Mouse (Mus musculus) liver, postnatal 0 days (tissue): ENCODE measurements at regions not wholly inside any gene's neighbourhood (a gene's known extent, or its start where the extent isn't known, plus 50 kb on each side); places are given as distances from the start of the nearest gene placed in this dataset.

Source experiments
- ATAC-seq: fragments of 200-750 bp; cut with Nextera tagmentation; 2 replicates; pipeline ENCODE4 v1.8.0; 2017; ENCODE audit warnings: mild to moderate bottlenecking, moderate library complexity
- DNase-seq: peaks from one replicate; pipeline ENCODE4 v3.0.0-alpha.2; 2016
- H3K27ac ChIP-seq: fragments of 300-500 bp; sonication (generic); 2 replicates; pipeline ENCODE4 v1.5.1; 2014; ENCODE audit warnings: antibody characterized with exemption, moderate library complexity, mild to moderate bottlenecking, low read depth
- H3K27me3 ChIP-seq: fragments of 300-500 bp; sonication (generic); 2 replicates; pipeline ENCODE4 v1.6.1; 2014; ENCODE audit warnings: low read length, control low read depth, mixed read lengths; ENCODE audit not compliant: insufficient read depth
- H3K36me3 ChIP-seq: fragments of 300-500 bp; sonication (generic); replicated peaks from 2 replicates; pipeline ENCODE4 v1.6.1; 2014; ENCODE audit warnings: mild to moderate bottlenecking, control low read depth, low read length, moderate library complexity, mixed read lengths; ENCODE audit not compliant: insufficient read depth
- H3K4me1 ChIP-seq: fragments of 300-500 bp; sonication (generic); 2 replicates; pipeline ENCODE4 v1.6.1; 2014; ENCODE audit warnings: antibody characterized with exemption, mild to moderate bottlenecking, control low read depth; ENCODE audit not compliant: insufficient read depth
- H3K4me2 ChIP-seq: fragments of 300-500 bp; sonication (generic); 2 replicates; pipeline ENCODE4 v1.6.1; 2014; ENCODE audit warnings: low read depth, mild to moderate bottlenecking, low read length, moderate library complexity, mixed read lengths
- H3K4me3 ChIP-seq: fragments of 300-500 bp; sonication (generic); 2 replicates; pipeline ENCODE4 v1.5.1; 2014; ENCODE audit warnings: low read depth, low read length
- H3K9ac ChIP-seq: fragments of 300-500 bp; sonication (generic); replicated peaks from 2 replicates; pipeline ENCODE4 v1.6.1; 2014; ENCODE audit warnings: mild to moderate bottlenecking, moderate library complexity
- H3K9me3 ChIP-seq: fragments of 300-500 bp; sonication (generic); 2 replicates; pipeline ENCODE4 v1.6.1; 2016; ENCODE audit warnings: mild to moderate bottlenecking, control low read depth, low read length, mixed read lengths
- CTCF ChIP-seq: sonication (generic); IDR thresholded peaks from 2 replicates; pipeline ENCODE4 v1.5.1; 2016; ENCODE audit warnings: antibody characterized with exemption, low read depth
- EP300 ChIP-seq: IDR thresholded peaks from 2 replicates; pipeline ENCODE4 v1.6.1; 2016; ENCODE audit warnings: antibody characterized with exemption, low read depth, mild to moderate bottlenecking
- whole genome bisulfite sequencing: fragments of 180-500 bp; shearing (Covaris S2); extraction: QIAGEN DNeasy Blood & Tissue Kit; methylation state at CpG from one replicate; pipeline ENCODE4 v1.1.7; 2014; ENCODE audit not compliant: insufficient replicate concordance; 5-methylcytosine and 5-hydroxymethylcytosine counted together

DNA sequence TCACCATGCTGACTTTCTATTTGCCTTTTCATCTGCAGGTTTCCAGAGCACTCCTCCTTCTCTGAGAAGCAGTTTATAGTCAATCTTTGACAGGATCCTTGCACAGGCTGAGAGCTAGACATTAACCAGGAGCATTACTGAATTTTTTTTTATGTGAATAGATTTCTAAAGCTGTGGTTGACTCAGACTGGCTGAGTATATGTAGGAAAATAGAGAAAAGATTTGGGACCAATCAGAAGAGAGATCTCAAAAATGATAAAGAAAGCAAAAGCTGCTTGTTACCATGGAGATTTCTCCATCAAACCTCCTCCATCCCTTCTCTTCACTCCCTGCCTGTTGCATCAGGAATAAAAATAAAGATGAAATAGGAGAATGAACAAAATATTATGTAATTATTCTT is 731.2 kb upstream of the Ndn start:
- no peak for ATAC-seq
- DNase-seq = no peak
- TF ChIP-seq CTCF (no peak), EP300 (no peak)
- H3K36me3 ChIP-seq = no peaks in the 10 kb centered on the region
- H3K4me1 ChIP-seq = no peaks in the 10 kb centered on the region
- H3K4me3 ChIP-seq = no peak overlapping the region
- no peak overlapping the region for H3K9ac ChIP-seq
- no peak overlapping the region for H3K27ac ChIP-seq
- no peaks in the 10 kb centered on the region for H3K27me3 ChIP-seq
- H3K4me2 ChIP-seq = no peak overlapping the region
- H3K9me3 ChIP-seq = no peaks in the 10 kb centered on the region

- Histone ChIP-seq H3K27me3 (no peaks in the 10 kb centered on the region), H3K4me3 (no peak overlapping the region), H3K36me3 (no peaks in the 10 kb centered on the region), H3K4me2 (no peak overlapping the region), H3K27ac (no peak overlapping the region), H3K9me3 (peaks cover 3% of the 10 kb centered on the region), H3K4me1 (no peaks in the 10 kb centered on the region), H3K9ac (no peak overlapping the region)
- DNase-seq (no peak), ATAC-seq (no peak)
- 63% methylated on average over 4 of the region's 4 CpGs for WGBS
- TF ChIP-seq EP300 (no peak), CTCF (no peak)
Measured at GRCm38 (mm10) chr7:61644893-61645545, 701.4 kb upstream of the Ndn start.

- Histone ChIP-seq H3K9me3 (no peaks in the 10 kb centered on the region), H3K27me3 (no peaks in the 10 kb centered on the region), H3K4me3 (no peak overlapping the region), H3K27ac (no peak overlapping the region), H3K4me2 (no peak overlapping the region), H3K4me1 (no peaks in the 10 kb centered on the region), H3K36me3 (no peaks in the 10 kb centered on the region), H3K9ac (no peak overlapping the region)
- ATAC-seq (no peak), DNase-seq (no peak)
- TF ChIP-seq CTCF (no peak), EP300 (no peak)
- WGBS = 56% methylated on average over 3 of the region's 3 CpGs
Measured at GRCm38 (mm10) chr7:61658086-61658485, 688.3 kb upstream of the Ndn start.

DNA sequence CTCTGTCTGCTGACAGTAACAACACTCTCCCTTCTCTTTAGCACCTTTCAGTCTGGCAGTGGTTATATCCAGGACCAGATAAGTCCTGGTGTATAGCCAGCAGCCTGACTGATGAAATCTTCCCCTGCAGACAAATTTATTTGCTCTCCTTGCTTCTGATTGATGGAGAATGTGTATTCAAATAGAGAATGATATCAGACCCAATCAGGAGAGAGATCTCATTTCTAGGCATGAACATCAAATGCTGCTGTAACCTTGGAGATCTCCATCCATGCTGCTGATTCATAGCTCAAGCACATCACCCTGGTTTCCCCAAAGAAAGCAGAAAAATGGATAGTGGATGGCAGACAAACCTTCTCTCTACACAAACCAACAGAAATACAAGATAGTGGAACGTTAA is 663.3 kb upstream of the Ndn start:
- Histone ChIP-seq H3K9ac (no peak overlapping the region), H3K27me3 (no peaks in the 10 kb centered on the region), H3K36me3 (no peaks in the 10 kb centered on the region), H3K27ac (no peak overlapping the region), H3K4me3 (no peak overlapping the region), H3K9me3 (no peaks in the 10 kb centered on the region), H3K4me1 (no peaks in the 10 kb centered on the region), H3K4me2 (no peak overlapping the region)
- ATAC-seq (no peak), DNase-seq (no peak)
- no peak for TF ChIP-seq EP300
- TF ChIP-seq CTCF = no peak
- 42% methylated on average over 1 of the region's 1 CpGs for WGBS

DNA sequence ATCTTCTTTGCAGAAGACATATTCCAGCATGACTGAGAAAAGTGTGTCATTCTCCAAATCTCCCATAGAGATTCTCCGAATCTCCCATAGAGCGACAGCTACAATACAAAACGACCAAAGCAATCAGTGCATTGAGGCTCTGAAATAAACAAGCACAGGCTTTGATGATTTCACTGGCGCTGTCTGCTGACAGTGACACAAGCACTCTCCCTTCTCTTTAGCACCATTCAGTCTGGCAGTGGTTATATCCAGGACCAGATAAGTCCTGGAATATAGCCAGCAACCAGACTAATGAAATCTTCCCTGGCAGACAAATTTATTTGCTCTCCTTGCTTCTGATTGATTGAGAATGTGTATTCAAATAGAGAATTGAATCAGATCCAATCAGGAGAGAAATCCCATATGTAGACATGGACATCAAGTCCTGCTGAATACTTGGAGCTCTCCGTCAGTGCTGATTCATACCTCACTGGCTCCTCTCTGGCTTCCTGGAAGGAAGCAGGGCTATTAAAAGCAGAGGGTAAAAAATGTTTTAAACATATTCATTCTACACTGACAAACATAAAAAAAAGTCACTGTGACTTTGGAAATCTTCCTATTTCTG is 661.2 kb upstream of the Ndn start:
- WGBS = 60% methylated on average over 5 of the region's 5 CpGs
- Histone ChIP-seq H3K27me3 (no peaks in the 10 kb centered on the region), H3K36me3 (no peaks in the 10 kb centered on the region), H3K9me3 (no peaks in the 10 kb centered on the region), H3K4me3 (no peak overlapping the region), H3K4me2 (no peak overlapping the region), H3K4me1 (no peaks in the 10 kb centered on the region), H3K27ac (no peak overlapping the region), H3K9ac (no peak overlapping the region)
- TF ChIP-seq CTCF = no peak
- no peak for TF ChIP-seq EP300
- ATAC-seq (no peak), DNase-seq (no peak)

- Histone ChIP-seq H3K27ac (no peak overlapping the region), H3K4me1 (no peaks in the 10 kb centered on the region), H3K4me3 (no peak overlapping the region), H3K4me2 (no peak overlapping the region), H3K36me3 (no peaks in the 10 kb centered on the region), H3K9ac (no peak overlapping the region), H3K9me3 (no peaks in the 10 kb centered on the region), H3K27me3 (no peaks in the 10 kb centered on the region)
- TF ChIP-seq CTCF = no peak
- no peak for TF ChIP-seq EP300
- no peak for ATAC-seq
- no peak for DNase-seq
Measured at GRCm38 (mm10) chr7:61726149-61726548, 620.2 kb upstream of the Ndn start.
